Mouse (Mus musculus): ENCODE measurements around the gene Oprd1. TPM values are rescaled to one million over a fixed set of nuclear protein-coding genes. Genes with fewer than 3 reads are reported as not detected.
A peak's percentile ranks its signal among the peaks of the same experiment; 100 is the strongest.

The Oprd1 gene
- polyA plus RNA-seq (2014; fragmentation: Nextera tagmentation; extraction: Ambion mirVana): 0.19 and 0.26 TPM in 2 replicates

DNA sequence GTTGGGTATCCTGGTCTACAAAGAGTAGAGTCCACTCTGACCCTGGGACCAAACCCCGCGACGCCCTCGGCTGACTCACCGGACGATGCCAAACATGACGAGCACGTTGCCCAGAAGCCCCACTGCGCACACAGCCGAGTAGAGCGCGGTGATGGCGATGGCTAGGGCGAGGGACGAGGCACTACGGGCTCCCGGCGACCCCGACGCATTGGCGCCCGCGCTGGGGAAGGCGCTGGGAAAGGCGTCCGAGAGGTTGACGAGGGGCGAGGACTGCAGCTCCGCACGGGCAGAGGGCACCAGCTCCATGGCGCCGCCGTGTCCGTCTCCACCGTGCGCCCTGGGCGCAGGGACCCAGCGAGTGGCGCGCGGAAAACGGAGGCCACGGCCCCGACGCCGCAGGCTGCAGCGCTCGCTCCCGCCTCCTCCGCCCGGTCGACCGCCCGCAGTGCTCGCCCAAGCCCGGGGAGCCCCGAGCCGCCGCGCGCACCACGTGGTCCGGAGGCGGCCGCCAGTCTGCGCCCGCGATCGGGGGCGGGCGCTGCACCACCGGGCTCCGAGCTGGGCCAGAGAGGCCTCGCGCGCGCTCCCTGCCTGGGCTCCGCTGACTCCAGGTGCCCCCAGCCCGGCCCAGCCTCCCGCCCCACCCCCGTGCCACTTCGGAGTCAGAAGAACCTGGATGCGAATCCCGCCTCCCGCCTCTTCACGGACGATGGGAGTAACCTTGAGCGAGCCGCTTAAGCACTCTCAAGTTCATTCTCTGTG lies at the start of gene Oprd1:
Gene Oprd1 (minus strand): TSS at position 407 of the 762 bp plus-strand sequence.
- WGBS: 0% methylated on average over 20 of the region's 89 CpGs
- ATAC-seq (ENCODE audit: low read depth): peak; percentile 75
- peak within 1 kb of the TSS; percentile 60 for H3K9ac ChIP-seq (ENCODE audit: low read depth, low read length)
- no peaks in the 10 kb centered on the region for H3K4me1 ChIP-seq (ENCODE audit: control insufficient read depth, insufficient read depth, low read length)
- H3K4me3 ChIP-seq (ENCODE audit: low read depth, low read length): peak within 1 kb of the TSS; percentile 51
- no peak for DNase-seq (ENCODE audit: low spot score)
- H3K27ac ChIP-seq (replicated peaks; ENCODE audit: low read depth, low read length): no peak within 1 kb of the TSS
- peaks cover 40% of the 10 kb centered on the region for H3K27me3 ChIP-seq (replicated peaks; ENCODE audit: control insufficient read depth, insufficient read depth, low read length)
- no peaks in the 10 kb centered on the region for H3K36me3 ChIP-seq (ENCODE audit: control insufficient read depth, insufficient read depth, low read length)
- peak within 1 kb of the TSS; percentile 90 for H3K4me2 ChIP-seq (ENCODE audit: low read depth, low read length)
- no peaks in the 10 kb centered on the region for H3K9me3 ChIP-seq (ENCODE audit: control insufficient read depth, low read length)

DNA sequence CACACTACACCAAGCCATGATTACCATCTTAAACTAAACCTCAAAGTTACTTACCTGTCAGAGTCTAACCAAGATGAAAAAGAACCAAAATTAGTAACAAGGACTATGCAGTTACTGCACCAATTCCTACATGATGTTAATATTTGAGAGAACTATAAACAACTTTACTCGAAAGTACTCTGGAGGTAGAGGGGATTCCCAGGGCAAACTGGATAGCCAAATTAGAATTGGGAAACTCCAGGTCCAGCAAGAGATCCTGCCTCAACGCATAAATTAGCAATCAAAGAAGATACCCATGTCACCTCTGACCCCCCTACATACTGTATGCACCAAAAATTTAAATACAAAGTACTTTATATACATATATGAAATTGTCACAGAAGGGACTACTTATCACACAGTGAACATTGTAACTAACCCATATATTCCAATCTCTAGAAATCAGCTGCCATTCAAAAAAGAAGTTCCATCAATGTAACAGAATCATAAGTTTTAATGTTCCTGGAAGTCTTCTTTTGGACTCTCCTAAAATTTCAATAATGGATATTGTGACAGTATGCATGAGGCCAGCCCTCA lies 43.6 kb upstream of the Oprd1 start:
- DNase-seq (ENCODE audit: low spot score): no peak
- Histone ChIP-seq H3K9ac (ENCODE audit: low read depth, low read length) (no peak overlapping the region), H3K4me2 (ENCODE audit: low read depth, low read length) (no peak overlapping the region), H3K36me3 (ENCODE audit: control insufficient read depth, insufficient read depth, low read length) (peaks cover 69% of the 10 kb centered on the region), H3K27me3 (replicated peaks; ENCODE audit: control insufficient read depth, insufficient read depth, low read length) (no peaks in the 10 kb centered on the region), H3K9me3 (ENCODE audit: control insufficient read depth, low read length) (no peaks in the 10 kb centered on the region), H3K4me1 (ENCODE audit: control insufficient read depth, insufficient read depth, low read length) (no peaks in the 10 kb centered on the region), H3K4me3 (ENCODE audit: low read depth, low read length) (no peak overlapping the region), H3K27ac (replicated peaks; ENCODE audit: low read depth, low read length) (no peak overlapping the region)
- no peak for ATAC-seq (ENCODE audit: low read depth)
- 90% methylated on average over 2 of the region's 2 CpGs for WGBS

- no peak overlapping the region for H3K27ac ChIP-seq (replicated peaks; ENCODE audit: low read depth, low read length)
- no peaks in the 10 kb centered on the region for H3K4me1 ChIP-seq (ENCODE audit: control insufficient read depth, insufficient read depth, low read length)
- no peak overlapping the region for H3K9ac ChIP-seq (ENCODE audit: low read depth, low read length)
- H3K27me3 ChIP-seq (replicated peaks; ENCODE audit: control insufficient read depth, insufficient read depth, low read length): no peaks in the 10 kb centered on the region
- no peak overlapping the region for H3K4me3 ChIP-seq (ENCODE audit: low read depth, low read length)
- DNase-seq (ENCODE audit: low spot score) (no peak), ATAC-seq (ENCODE audit: low read depth) (no peak)
- WGBS: 89% methylated on average over 3 of the region's 3 CpGs
- H3K9me3 ChIP-seq (ENCODE audit: control insufficient read depth, low read length): no peaks in the 10 kb centered on the region
- no peak overlapping the region for H3K4me2 ChIP-seq (ENCODE audit: low read depth, low read length)
- peaks cover 61% of the 10 kb centered on the region for H3K36me3 ChIP-seq (ENCODE audit: control insufficient read depth, insufficient read depth, low read length)
Measured at GRCm38 (mm10) chr4:132183162-132183561, 38.9 kb upstream of the Oprd1 start.

DNA sequence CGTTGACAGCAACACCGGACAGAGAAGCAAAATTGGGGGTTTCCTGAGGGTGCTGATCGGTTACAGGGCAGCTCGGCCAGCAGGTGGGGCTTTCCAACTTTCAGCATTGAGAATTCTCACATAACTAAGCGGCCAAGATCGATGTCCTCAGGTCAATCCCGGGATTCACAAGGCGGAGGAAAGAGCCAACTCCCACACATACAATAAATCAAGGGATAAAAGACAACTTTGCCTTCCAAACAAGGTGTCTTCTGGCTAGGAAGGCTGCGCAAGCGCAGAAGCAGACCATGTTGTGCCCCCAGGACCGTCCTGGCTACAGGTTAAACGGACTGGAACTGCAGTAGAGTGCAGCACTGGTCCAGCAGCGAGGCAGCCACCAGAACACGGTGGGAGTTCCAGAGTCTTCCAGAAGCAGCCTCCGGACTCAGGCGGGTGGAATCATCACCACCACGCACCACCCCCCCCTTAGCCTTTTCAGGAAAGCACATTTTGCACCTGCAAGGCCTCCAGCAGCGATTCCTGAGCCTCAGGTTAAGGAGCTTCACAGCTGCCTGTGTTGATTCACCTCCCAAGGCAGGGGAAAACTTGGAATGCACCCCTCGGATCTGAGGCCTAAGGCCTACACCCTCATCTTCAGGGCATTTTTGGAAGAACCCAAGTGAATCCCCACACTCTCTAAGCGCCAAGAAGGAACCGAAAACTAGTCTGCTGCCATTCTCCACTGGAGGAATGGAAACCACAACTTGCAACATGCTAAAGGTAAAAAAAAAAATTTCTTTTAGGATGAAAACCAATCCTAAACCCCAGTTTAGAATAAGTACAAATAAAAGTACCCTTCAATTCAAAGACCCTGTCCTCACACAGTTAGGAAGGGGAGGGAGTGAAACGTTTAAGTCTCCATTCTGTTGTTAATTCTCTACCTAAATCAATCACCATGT lies 37.7 kb upstream of the Oprd1 start:
- 64% methylated on average over 22 of the region's 22 CpGs for whole genome bisulfite sequencing
- no peaks in the 10 kb centered on the region for H3K27me3 ChIP-seq (replicated peaks; ENCODE audit: control insufficient read depth, insufficient read depth, low read length)
- DNase-seq (ENCODE audit: low spot score) (no peak), ATAC-seq (ENCODE audit: low read depth) (no peak)
- no peak overlapping the region for H3K9ac ChIP-seq (ENCODE audit: low read depth, low read length)
- no peak overlapping the region for H3K4me3 ChIP-seq (ENCODE audit: low read depth, low read length)
- no peak overlapping the region for H3K4me2 ChIP-seq (ENCODE audit: low read depth, low read length)
- H3K9me3 ChIP-seq (ENCODE audit: control insufficient read depth, low read length): no peaks in the 10 kb centered on the region
- no peak overlapping the region for H3K27ac ChIP-seq (replicated peaks; ENCODE audit: low read depth, low read length)
- H3K36me3 ChIP-seq (ENCODE audit: control insufficient read depth, insufficient read depth, low read length): peaks cover 53% of the 10 kb centered on the region
- no peaks in the 10 kb centered on the region for H3K4me1 ChIP-seq (ENCODE audit: control insufficient read depth, insufficient read depth, low read length)

DNA sequence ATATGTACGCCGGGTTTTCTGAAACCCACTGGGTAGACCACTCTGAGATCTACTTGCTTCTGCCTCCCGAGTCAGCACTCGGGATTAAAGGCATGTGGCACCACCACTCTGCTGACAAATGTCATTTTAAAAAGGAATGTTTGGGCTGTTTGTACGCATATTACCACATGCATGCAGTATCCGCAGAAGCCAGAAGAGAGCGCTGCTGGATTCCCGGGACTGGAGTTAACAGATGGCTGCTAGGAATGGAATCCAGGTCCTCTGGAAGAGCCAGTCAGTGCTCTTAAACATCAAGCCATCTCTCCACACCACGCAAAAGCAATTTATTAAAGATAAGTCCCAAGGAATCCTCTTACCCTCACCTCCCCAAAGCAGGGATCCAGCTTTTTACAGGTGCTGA lies 36.4 kb upstream of the Oprd1 start:
- Histone ChIP-seq H3K4me2 (ENCODE audit: low read depth, low read length) (no peak overlapping the region), H3K4me3 (ENCODE audit: low read depth, low read length) (no peak overlapping the region), H3K27ac (replicated peaks; ENCODE audit: low read depth, low read length) (no peak overlapping the region), H3K4me1 (ENCODE audit: control insufficient read depth, insufficient read depth, low read length) (no peaks in the 10 kb centered on the region), H3K9ac (ENCODE audit: low read depth, low read length) (no peak overlapping the region), H3K36me3 (ENCODE audit: control insufficient read depth, insufficient read depth, low read length) (peaks cover 44% of the 10 kb centered on the region), H3K9me3 (ENCODE audit: control insufficient read depth, low read length) (no peaks in the 10 kb centered on the region), H3K27me3 (replicated peaks; ENCODE audit: control insufficient read depth, insufficient read depth, low read length) (no peaks in the 10 kb centered on the region)
- no peak for DNase-seq (ENCODE audit: low spot score)
- 67% methylated on average over 9 of the region's 9 CpGs for WGBS
- no peak for ATAC-seq (ENCODE audit: low read depth)

GRCm38 (mm10) chr4:132178630-132179059 lies 34.4 kb upstream of the Oprd1 start:
- Histone ChIP-seq H3K27me3 (replicated peaks; ENCODE audit: control insufficient read depth, insufficient read depth, low read length) (no peaks in the 10 kb centered on the region), H3K36me3 (ENCODE audit: control insufficient read depth, insufficient read depth, low read length) (peaks cover 25% of the 10 kb centered on the region), H3K4me2 (ENCODE audit: low read depth, low read length) (no peak overlapping the region), H3K4me1 (ENCODE audit: control insufficient read depth, insufficient read depth, low read length) (no peaks in the 10 kb centered on the region), H3K9me3 (ENCODE audit: control insufficient read depth, low read length) (no peaks in the 10 kb centered on the region), H3K9ac (ENCODE audit: low read depth, low read length) (no peak overlapping the region), H3K27ac (replicated peaks; ENCODE audit: low read depth, low read length) (no peak overlapping the region), H3K4me3 (ENCODE audit: low read depth, low read length) (no peak overlapping the region)
- DNase-seq (ENCODE audit: low spot score) (peak; percentile 66), ATAC-seq (ENCODE audit: low read depth) (peak; percentile 80)
- WGBS: 12% methylated on average over 10 of the region's 10 CpGs

DNA sequence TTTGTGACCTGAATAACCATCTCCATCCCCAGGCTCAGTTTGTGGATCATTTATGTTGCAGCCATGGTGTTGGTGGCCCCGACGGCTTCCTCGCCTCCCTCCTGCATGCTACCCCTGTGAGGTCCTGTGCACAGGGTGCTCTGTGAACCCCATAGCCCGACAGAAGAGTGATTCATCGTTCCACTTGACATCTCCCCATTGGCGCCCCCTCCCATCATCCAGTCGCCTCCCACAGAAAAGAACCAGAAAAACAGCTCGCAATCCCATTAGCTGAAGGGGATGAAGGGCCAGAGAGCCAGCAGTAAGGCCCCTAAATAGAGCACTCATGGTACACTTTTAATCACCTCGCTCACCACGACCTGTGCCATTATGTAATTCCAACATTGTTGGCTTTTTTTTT lies 32.2 kb upstream of the Oprd1 start:
- H3K4me1 ChIP-seq (ENCODE audit: control insufficient read depth, insufficient read depth, low read length): no peaks in the 10 kb centered on the region
- H3K9me3 ChIP-seq (ENCODE audit: control insufficient read depth, low read length): no peaks in the 10 kb centered on the region
- H3K36me3 ChIP-seq (ENCODE audit: control insufficient read depth, insufficient read depth, low read length): peaks cover 9% of the 10 kb centered on the region; the same call in 1 of the 2 replicates
- H3K27me3 ChIP-seq (replicated peaks; ENCODE audit: control insufficient read depth, insufficient read depth, low read length): no peaks in the 10 kb centered on the region
- DNase-seq (ENCODE audit: low spot score) (no peak), ATAC-seq (ENCODE audit: low read depth) (no peak)
- H3K27ac ChIP-seq (replicated peaks; ENCODE audit: low read depth, low read length): no peak overlapping the region
- H3K4me2 ChIP-seq (ENCODE audit: low read depth, low read length): no peak overlapping the region
- no peak overlapping the region for H3K9ac ChIP-seq (ENCODE audit: low read depth, low read length)
- H3K4me3 ChIP-seq (ENCODE audit: low read depth, low read length): no peak overlapping the region
- 57% methylated on average over 10 of the region's 10 CpGs for WGBS

DNA sequence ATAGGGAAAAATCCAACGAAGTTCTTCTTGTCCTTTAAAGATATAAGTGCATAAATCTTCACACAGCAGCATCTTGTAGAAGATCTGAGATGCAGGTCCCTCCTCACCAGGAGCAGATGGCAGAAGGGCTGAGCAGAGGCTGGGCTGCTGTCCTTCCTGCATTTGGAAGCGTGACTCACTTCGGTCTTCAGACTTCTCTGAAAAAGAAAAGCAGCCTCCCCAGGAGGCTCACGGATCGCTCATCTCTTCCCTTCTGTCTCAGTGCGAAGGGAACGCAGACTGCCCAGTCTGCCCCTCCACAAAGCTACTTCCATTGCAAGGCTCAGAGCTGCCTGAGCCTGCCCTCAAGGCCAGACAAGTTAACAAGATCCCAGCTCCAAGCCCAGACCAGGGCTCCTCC lies 26.6 kb upstream of the Oprd1 start:
- Histone ChIP-seq H3K4me2 (ENCODE audit: low read depth, low read length) (no peak overlapping the region), H3K36me3 (ENCODE audit: control insufficient read depth, insufficient read depth, low read length) (no peaks in the 10 kb centered on the region), H3K9me3 (ENCODE audit: control insufficient read depth, low read length) (no peaks in the 10 kb centered on the region), H3K4me3 (ENCODE audit: low read depth, low read length) (no peak overlapping the region), H3K27ac (replicated peaks; ENCODE audit: low read depth, low read length) (no peak overlapping the region), H3K27me3 (replicated peaks; ENCODE audit: control insufficient read depth, insufficient read depth, low read length) (no peaks in the 10 kb centered on the region), H3K9ac (ENCODE audit: low read depth, low read length) (no peak overlapping the region), H3K4me1 (ENCODE audit: control insufficient read depth, insufficient read depth, low read length) (peaks cover 11% of the 10 kb centered on the region; the same call in 1 of the 2 replicates)
- ATAC-seq (ENCODE audit: low read depth): no peak
- 19% methylated on average over 7 of the region's 7 CpGs for WGBS
- DNase-seq (ENCODE audit: low spot score): no peak
